Mouse (Mus musculus) frontal cortex, postnatal 10 days (tissue): Measurements from ENCODE around the gene Olfr183.
"Not testable (repeated sequence)": the region's sequence is repeated elsewhere in the genome, so short reads cannot be mapped to it uniquely, and the experiment has no call there.

Source experiments
- DNase-seq, 2 experiments: peaks; one replicate each; pipeline ENCODE4 v3.0.0; 2022; ENCODE audit warnings: low spot score in 2 of 2, mixed read lengths in 1 of 2

Gene Olfr183

DNA sequence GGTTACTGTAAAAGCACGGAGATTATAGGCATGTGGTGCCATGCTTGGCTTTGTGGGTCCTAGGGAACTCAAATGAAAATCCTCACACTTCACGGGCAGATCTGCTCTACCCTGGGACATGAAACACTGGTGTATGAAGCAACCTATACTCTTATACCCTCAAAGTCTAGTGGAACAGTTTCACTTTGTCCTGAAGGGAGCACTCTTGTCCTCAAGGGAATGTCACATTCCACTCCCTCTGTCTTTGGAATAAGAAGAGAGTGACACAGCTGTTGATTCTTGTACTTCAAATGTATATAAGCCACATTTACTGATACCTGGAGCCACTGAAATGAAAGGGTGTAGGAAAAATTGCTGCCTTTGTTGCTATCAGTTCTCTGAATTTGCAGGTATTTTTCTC, at the start of gene Olfr183:
Gene Olfr183 (plus strand): TSS at position 301 of the 400 bp plus-strand sequence.
- no peak for DNase-seq

DNA sequence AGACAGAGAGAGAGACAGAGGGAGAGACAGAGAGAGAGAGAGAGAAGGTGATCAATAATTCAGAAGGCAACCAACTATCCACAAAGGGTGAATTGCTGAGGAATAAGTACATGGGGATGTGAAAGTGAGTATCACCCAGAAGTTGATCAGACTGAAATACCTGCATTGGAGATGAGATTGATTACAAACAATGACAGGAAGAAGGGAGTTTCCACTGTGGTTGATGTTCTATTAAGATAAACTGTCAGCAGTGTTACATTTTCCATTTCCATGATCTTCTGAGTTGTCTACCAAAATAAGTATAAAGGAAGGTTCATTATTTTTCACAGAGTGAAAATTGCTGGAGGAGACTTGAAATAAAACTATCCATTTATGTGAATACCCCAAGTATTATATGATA, 12.0 kb downstream of the Olfr183 start:
- no peak for DNase-seq

GRCm38 (mm10) chr16:59013357-59014018, 18.3 kb downstream of the Olfr183 start:
- DNase-seq = no peak

GRCm38 (mm10) chr16:59030191-59030590, 35.0 kb downstream of the Olfr183 start, which contains the start of gene Olfr186:
TSS of gene Olfr186 (minus strand) at chr16:59030291.
- no peak for DNase-seq

- DNase-seq = no peak
Measured at GRCm38 (mm10) chr16:59039710-59040109, 44.6 kb downstream of the Olfr183 start, which contains the start of gene Olfr187. TSS of gene Olfr187 (minus strand) at chr16:59039767.

DNA sequence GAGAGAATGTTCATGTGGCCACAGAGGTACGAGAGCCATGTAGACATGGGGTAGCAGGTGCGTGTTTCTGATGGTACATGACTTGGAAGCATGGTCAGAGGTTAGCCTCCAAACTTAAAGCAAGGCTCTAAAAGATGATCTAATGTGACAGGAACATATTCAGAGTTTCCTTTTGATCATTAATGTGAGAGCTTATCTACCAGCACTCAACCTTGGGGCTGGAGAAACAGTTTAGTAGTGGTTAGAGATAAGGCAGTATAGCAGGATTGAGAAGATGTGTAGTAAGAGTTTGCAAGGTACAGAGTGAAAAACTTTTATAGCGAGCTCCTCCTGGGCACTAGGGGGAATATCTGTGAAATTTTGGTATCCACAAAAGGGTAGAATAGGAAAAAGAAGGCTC, 50.7 kb downstream of the Olfr183 start:
- DNase-seq = no peak

DNA sequence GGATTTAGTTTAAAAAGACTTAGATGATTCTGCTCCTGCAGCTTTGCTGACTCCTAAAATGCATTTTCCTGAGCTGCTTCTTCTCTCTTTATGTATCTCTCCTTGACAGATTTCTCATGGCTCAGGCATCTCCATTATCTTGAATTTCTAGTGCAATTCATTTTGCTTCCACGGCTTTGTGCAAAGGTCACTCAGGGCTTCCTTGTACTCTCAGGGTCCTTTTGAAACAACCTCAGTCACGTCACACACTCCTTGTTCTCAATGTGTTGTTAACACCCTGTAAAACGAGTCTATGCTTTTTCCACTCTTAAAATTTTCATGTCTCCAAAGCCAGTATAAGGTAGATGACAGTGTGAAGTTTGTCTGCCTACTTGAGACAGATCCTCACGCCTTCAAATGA, 52.4 kb downstream of the Olfr183 start:
- no peak for DNase-seq

GRCm38 (mm10) chr16:59048860-59049259, 53.7 kb downstream of the Olfr183 start:
- DNase-seq = no peak

GRCm38 (mm10) chr16:59049286-59049685, 54.1 kb downstream of the Olfr183 start:
- DNase-seq = not testable (repeated sequence)
